Mouse (Mus musculus) mouse trophoblast stem cell (cell line): Measurements from ENCODE around the gene Uts2r.

ENCODE experiments used
- in situ Hi-C, 2 experiments: fragments of 300-500 bp; cut with MseI, MboI; formaldehyde crosslinking; loops; 2 replicates in 1 of 2; 3 replicates in 1 of 2; pipeline ENCODE4 v1.15.1; 2025

The Uts2r gene

DNA sequence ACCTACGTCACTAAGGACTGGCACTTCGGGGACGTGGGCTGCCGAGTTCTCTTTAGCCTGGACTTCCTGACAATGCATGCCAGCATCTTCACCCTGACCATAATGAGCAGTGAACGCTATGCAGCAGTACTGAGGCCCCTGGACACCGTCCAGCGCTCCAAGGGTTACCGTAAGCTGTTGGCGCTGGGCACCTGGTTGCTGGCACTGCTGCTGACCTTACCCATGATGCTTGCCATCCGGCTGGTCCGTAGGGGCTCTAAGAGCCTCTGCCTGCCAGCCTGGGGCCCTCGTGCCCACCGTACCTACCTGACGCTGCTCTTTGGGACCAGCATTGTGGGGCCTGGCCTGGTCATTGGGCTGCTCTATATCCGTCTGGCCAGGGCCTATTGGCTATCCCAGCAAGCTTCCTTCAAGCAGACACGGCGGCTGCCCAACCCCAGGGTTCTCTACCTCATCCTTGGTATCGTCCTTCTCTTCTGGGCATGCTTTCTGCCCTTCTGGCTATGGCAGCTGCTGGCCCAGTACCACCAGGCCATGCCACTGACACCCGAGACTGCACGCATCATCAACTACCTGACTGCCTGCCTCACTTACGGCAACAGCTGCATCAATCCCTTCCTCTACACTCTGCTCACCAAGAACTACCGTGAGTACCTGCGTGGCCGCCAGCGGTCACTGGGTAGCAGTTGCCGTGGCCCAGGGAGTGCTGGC is 720 bp downstream of the Uts2r start:
- in situ Hi-C loops: no loop called here

DNA sequence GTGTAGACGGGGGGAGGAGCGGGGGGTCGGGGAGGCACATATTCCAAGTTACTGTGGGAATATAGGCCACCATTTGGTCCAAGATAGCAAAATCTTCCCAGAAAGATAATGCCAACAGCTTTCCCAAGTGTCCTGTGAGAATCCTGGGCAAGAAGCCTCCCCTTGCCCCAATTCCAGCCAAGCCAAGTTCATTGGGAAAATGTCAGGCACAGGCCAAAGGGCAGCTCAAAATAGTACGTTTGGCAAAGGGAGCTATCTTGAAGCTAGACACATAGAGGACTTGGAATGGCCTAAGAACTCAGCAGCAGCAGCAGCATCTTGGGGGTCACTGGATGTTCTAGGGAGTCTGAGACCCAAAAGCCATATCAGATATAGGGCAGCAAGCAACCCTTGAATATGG is 3.7 kb downstream of the Uts2r start:
- in situ Hi-C loops: no loop called here

GRCm38 (mm10) chr11:121173203-121173602 is 13.1 kb downstream of the Uts2r start:
- in situ Hi-C loops: no loop called here

DNA sequence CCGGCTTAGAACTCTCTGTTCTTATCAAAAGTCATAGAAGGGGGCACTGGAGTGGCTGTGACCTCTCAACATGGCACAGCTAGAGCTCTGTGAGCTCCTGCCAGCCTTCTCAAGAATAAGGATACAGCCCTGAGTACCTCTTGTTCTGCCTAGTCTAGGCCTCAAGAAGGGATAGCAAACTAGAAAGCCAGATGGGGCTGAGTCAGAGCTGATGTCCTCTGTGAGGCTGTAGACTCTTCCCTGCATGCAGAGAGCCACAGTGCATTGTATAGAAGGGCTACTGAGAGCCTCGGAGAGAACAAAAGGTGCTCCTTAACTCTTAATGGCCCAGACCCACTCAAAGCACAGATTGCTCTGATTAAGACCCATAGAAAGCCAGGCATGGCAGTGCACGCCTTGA is 14.2 kb downstream of the Uts2r start:
- in situ Hi-C loops: no loop called here

DNA sequence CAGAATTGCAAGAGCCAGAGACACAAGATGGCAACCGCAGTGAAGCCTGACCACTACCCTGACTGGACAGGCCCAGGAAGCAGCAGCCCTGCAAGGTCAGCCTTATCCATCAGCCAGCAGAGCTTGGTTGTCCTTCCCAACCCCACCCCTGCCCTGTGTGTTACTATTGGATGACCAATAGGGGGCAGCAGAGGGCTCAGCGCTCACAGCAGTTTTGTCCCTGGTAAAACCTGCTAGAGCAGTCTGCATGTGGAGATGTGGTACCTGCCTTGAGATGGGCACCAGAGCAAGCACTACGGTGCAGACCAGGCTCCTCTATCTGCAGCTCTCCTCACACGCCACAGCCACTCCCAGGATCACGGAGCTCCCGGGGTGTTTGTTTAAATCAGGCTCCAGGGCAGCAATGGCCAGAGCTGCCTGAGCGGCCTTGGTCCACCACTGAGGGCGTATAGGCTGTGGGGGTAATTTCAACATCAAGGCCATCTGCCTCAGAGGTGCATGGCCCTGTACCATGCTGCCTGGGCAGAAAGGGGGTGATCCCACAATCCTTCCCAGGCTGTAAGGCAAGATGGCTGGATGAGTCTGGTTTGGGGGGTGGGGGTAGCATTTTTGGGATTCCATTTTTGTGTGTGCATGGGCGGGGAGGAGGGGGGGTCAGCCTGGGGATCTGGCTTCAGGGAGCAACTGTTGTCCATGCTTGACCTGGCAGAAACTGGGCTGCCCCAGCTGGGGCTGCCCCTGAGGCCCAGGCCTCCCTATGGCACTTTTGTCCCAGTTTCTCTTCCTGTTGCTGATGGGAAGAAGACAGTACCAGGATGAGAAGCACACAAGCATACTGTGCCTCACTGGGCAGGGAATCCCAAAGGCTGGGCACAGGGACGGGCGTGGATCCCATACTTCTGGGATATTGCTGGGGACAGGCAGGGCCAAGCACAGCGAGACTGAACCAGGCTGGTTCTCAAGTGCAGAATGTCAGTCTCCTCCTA is 16.5 kb downstream of the Uts2r start:
- in situ Hi-C loops: no loop called here

GRCm38 (mm10) chr11:121189681-121190080 is 29.6 kb downstream of the Uts2r start:
- in situ Hi-C loops: no loop called here

DNA sequence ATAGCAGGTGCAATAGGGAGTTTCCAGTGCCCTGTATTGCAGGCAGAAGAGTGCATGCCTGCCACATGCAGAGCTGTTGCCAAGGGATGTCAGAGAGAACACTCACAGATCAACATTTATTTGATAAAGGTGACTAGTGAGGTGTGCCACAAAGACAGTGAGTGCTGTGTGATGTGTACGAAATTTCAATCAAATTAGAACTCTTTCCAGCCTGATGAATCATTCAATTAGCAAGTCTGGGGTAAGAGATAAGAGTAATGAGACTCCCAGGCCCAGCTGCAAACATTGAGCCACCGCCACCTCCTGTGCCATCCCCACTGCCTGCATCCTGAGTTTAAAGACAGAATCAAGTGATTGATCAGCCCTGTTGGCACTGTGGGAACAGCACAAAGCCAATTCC is 32.7 kb downstream of the Uts2r start:
- in situ Hi-C loops: no loop called here

- in situ Hi-C loops: no loop called here
These were observed 33.3 kb downstream of the Uts2r start for GRCm38 (mm10) chr11:121193415-121193814.

GRCm38 (mm10) chr11:121198622-121199021 is 38.6 kb downstream of the Uts2r start:
- in situ Hi-C loops: no loop called here

DNA sequence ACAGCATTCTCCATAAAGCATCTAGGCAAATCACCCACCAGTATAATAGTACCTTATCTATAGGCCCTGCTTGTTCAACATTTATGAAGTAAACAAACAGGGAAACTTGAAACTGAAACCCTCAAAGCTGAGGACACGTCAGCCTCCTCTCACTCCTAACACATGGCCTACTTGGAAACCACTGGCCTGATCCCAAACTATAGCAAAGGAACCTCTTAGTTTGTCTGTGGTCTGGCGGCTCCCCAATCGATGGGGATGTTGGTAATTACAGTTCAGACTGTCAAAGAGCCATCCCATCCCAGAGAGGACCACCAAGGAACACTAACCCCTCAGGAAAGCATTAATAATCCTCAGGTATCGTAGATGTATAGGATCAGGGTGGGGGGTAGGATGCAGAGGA is 39.8 kb downstream of the Uts2r start:
- in situ Hi-C loops: no loop called here

- in situ Hi-C loops: no loop called here
These were observed 40.7 kb downstream of the Uts2r start for GRCm38 (mm10) chr11:121200781-121201180.

DNA sequence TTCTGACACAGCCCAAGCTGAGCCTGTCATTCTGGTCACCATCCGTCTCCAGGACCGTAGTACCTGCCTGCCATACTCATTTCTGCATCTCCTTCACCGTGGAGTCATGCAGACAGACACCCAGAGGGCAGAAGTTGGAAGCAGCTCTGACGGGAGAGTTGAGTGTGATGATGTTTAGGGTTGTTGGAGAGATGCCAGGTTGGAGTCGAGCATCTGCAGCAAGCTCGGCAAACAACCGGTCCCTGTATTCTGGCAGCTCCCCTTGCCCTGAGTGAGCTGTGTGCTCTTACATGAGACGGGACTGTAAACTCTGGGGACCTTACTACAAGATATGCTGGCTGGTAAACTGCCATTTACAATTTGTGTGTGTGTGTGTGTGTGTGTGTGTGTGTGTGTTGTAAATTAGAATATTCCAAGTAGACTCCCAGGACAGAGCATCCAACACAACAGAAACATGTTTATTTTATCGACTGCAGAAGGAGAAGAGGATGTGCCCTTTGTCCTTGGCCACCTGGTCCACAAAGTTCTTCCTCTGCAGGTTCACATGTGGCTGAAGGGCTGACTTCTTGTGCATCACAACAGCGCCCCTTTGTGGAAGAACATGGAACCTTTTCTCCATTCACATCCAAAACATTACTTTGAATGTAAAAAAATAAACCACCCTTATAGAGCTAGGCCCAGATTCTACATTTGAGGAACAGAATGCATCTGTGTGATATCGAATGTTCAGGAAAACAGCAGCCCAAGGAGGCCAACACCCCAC is 41.5 kb downstream of the Uts2r start:
- in situ Hi-C loops: no loop called here

- in situ Hi-C loops: no loop called here
These were observed 43.7 kb downstream of the Uts2r start for GRCm38 (mm10) chr11:121203859-121204160.

DNA sequence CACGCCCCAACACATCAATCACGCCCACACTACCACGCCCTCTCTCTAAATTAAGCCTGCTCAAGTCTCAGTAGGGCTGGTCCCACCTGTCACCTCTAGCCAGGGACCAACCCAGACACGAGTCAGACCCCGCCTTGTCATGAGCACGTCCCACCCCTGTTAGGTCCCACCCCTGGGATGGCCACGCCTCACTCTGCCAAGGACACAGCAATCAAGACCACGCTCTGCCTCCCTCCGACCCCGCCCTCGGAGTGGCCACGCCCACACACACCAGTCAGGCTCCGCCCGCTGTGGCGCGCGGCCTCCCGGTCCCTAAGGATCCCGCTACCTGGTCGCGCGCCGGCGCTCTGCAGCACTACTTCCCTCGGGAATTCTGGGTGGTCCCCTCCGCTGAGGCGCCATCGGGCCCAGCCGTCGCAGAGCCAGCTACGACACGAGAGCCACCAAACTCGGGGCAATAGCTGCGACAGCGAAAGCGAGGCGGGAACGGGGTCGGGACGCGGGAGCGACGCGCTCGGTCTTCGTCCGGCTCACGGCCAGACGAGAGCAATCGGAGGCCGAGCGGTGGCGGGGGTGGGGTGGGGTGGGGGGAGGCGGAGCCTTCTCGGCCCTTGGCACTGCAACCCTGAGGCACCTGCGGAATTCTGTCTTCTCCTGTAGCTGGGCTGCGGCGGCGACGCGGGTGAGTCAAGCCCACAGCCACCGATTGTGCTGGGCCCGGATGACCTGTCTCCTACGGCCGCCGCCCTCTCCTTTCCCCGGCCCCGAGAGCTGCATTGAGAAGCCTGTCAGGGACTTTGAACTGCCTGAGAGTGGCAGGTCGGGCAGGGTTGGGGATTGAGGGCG is 44.3 kb downstream of the Uts2r start, which contains the start of the genes Hexdc and Ogfod3:
Gene Hexdc, plus strand, starts transcription at position 273 of the 846 bp plus-strand sequence.
Gene Ogfod3, minus strand, starts transcription at position 551 of the 846 bp plus-strand sequence.
- in situ Hi-C loops: no loop called here
